22 mouse cellular contexts compared by ENCODE assay signal in the genomic region with DNA sequence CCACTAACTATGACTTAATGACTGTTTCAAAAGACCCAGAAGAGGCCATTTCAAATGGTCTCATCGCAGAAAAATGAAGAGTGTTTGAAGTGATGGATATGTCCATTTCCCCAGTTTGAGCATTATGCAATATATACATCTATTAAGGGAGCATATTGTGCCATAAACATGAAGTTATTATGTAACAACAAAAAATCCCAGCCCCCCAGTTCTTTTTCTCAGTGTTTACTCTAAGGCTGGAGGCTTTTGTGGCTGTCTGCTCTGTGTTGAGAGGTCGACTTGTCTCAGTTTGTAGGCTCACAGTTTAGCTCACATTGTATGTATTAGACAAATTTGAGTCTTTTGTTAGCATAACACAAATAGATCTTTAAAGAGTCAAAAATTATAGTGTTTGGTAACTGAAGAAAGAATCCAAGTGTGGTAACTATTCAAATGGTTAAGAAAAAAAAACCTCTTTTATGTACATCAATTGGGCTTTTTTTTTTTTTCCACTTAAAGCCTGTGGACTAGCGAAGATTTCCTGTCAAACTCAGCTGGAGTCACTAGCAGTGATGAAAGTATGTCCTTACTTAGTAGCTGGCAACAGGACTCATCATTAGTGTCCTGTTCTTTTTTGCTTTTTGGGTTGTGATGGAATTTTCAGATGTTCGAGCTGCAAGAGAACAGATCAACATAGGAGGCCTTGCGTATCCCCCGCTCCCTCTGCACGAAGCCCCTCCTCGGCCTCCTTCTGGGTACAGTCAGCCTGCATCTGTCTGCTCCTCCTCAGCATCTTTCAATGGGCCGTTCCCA.
"Had no signal": no experiment of that assay in that cellular context is flagged by ENCODE, and none has a peak within 500 bp of the region (broad histone marks: within the 10 kb centered on the region; RNA-seq: fewer than 3 reads in every experiment).

No protein-coding gene starts in this region.

- H3K4me2 ChIP-seq: heart, embryonic 12.5 days; hindbrain, embryonic 14.5 days; intestine, embryonic 15.5 days; limb, embryonic 12.5 days had no signal

- H3K27me3 ChIP-seq: heart, embryonic 12.5 days; intestine, embryonic 15.5 days; limb, embryonic 12.5 days had no signal

- H3K9ac ChIP-seq: heart, embryonic 12.5 days; hindbrain, embryonic 14.5 days; intestine, embryonic 15.5 days; limb, embryonic 12.5 days had no signal

- DNase-seq: gastrocnemius, adult 2 months; gastrocnemius, postnatal 10 days; gastrocnemius, postnatal 25 days; heart, adult 2 months; heart, postnatal 10 days; heart, postnatal 4 days; kidney, adult 18-20 months; kidney, adult 8-10 months; kidney, postnatal 10 days; kidney, postnatal 25 days; liver had no signal

- H3K27ac ChIP-seq: gastrocnemius, adult 2 months; heart, adult 2 months; hindbrain, embryonic 14.5 days; intestine, embryonic 15.5 days; layer of hippocampus, adult 2 months; left cerebral cortex, adult 2 months; limb, embryonic 10.5 days; limb, embryonic 12.5 days had no signal

- H3K9me3 ChIP-seq: heart, embryonic 12.5 days; intestine, embryonic 15.5 days; limb, embryonic 10.5 days; limb, embryonic 12.5 days had no signal

- ATAC-seq: forebrain, embryonic 16.5 days; hindbrain, embryonic 16.5 days; inflammation-experienced regulatory T-cells, adult 6 months; intestine, embryonic 15.5 days; intestine, postnatal 0 days had no signal

- H3K4me3 ChIP-seq: gastrocnemius, adult 2 months; heart, adult 2 months; heart, embryonic 12.5 days; intestine, embryonic 15.5 days; layer of hippocampus, adult 2 months; left cerebral cortex, adult 2 months; limb, embryonic 10.5 days; limb, embryonic 12.5 days had no signal

- H3K4me1 ChIP-seq: intestine, embryonic 15.5 days had no signal

- H3K36me3 ChIP-seq: intestine, embryonic 15.5 days had no signal
